Mouse (Mus musculus): ENCODE measurements at regions not wholly inside any gene's neighbourhood (a gene's known extent, or its start where the extent isn't known, plus 50 kb on each side); places are given as distances from the start of the nearest gene placed in this dataset.

DNA sequence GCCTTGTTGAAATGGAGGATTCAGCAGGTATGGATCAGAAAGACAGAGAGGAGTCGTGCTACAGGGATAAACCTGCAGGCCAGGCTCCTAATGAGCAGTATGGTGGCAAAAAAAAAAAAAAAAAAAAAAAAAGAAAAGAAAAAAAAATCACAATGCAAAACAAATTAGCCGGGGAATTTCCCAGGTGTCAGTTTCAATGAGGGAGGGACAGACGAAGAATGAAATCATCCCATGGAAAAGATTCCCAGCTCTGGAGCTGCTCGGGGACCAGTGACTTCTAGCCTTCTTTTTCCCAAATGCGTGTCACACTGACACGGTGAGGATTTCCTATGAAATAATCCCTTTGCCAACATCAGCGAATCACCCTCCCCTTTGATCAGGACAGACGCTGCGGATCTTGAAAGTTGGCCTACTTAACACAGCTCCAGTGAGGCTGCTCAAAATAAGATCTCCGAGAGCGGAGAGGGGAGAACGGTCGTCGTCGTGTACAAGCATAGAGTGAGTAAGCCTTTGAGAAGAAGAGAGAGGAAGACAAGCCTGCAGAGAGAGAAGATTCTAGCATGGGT lies 368.5 kb upstream of the Jarid2 start:
- TF ChIP-seq CTCF (IDR thresholded peaks at IDR 0.05; ENCODE audit: borderline replicate concordance, extremely low read depth, insufficient read depth, insufficient read length): no peak
- no peak for TF ChIP-seq POLR2A (IDR thresholded peaks at IDR 0.05; ENCODE audit: borderline replicate concordance, extremely low read depth, insufficient read depth, insufficient read length, poor library complexity, severe bottlenecking)

Data from brain, embryonic 14.5 days (tissue).